Mouse (Mus musculus): ENCODE measurements around the gene Fancl.

- TF ChIP-seq CTCF (conservative IDR thresholded peaks at IDR 0.05; ENCODE audit: low read length) (no peak), NANOG (IDR thresholded peaks at IDR 0.05; ENCODE audit: borderline replicate concordance, low read length) (no peak), POU5F1 (IDR thresholded peaks at IDR 0.05; ENCODE audit: borderline replicate concordance, low read length) (no peak)
Measured at GRCm38 (mm10) chr11:26489761-26490466, 104.0 kb downstream of the Fancl start.

All from E14TG2a.4 (cell line).